Mouse (Mus musculus): ENCODE results near the gene Kctd12. TPM values are rescaled to one million over a fixed set of nuclear protein-coding genes. Genes with fewer than 3 reads are reported as not detected.

Kctd12 gene
- total and polyA plus RNA-seq, 2 experiments from 2014 or later = 6.4 to 28.2 TPM

DNA sequence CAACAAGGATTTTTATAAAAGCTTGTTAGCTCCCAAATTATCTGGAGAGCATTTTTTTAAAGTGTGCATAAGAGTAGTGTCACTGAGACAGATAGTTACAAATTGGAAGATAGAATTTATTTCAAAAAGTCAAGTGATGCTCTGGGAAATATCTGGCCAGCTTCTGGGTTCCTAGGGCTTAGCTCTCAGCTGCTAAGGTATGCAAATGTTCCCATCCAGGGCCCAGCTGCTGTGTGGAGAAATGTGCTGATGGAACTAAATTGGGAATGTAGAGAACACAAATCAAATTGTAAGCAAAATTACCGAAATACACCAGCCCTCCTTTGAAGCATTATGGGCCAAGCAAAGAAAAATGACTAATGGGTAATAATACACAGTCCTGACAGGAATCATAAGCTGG, 16.6 kb downstream of the Kctd12 start:
- no peak overlapping the region for H3K9ac ChIP-seq (replicated peaks; ENCODE audit: low read depth, low read length)
- no peak overlapping the region for H3K4me2 ChIP-seq (ENCODE audit: low read depth, low read length)
- no peaks in the 10 kb centered on the region for H3K27me3 ChIP-seq (ENCODE audit: control insufficient read depth, insufficient read depth, low read length)
- TF ChIP-seq EP300 (IDR thresholded peaks at IDR 0.05; ENCODE audit: low read depth) (no peak), CTCF (IDR thresholded peaks at IDR 0.05; ENCODE audit: low read depth) (no peak)
- WGBS = 64% methylated on average over 1 of the region's 1 CpGs
- DNase-seq (ENCODE audit: low spot score) = no peak
- no peaks in the 10 kb centered on the region for H3K36me3 ChIP-seq (replicated peaks; ENCODE audit: control insufficient read depth, insufficient read depth, low read length)
- H3K9me3 ChIP-seq (replicated peaks; ENCODE audit: control insufficient read depth, low read length) = no peaks in the 10 kb centered on the region
- no peak for ATAC-seq (ENCODE audit: insufficient read depth, low read depth)
- H3K4me3 ChIP-seq (ENCODE audit: low read depth, low read length) = no peak overlapping the region
- H3K4me1 ChIP-seq (ENCODE audit: control insufficient read depth, insufficient read depth) = no peaks in the 10 kb centered on the region
- H3K27ac ChIP-seq (ENCODE audit: low read depth) = no peak overlapping the region

DNA sequence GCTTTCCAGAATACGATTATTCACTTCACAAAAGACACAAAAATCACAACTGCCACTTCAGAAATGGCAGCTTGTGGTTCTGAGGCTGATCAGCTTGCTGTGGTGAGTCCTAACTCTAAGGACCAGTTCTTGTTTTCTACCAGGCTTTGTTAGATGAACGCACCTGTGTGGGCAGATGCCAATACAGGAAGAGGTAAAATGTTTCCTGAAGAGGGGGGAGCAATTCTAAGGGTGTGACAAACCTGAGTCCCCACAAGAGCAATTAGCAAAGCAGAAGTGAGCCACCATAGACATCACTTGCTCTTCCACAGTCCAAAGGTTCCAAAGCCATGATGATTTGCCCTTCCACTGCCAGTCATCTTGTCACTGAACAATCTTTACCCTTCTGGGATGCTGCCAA, 20.4 kb downstream of the Kctd12 start:
- Histone ChIP-seq H3K36me3 (replicated peaks; ENCODE audit: control insufficient read depth, insufficient read depth, low read length) (no peaks in the 10 kb centered on the region), H3K4me1 (ENCODE audit: control insufficient read depth, insufficient read depth) (no peaks in the 10 kb centered on the region), H3K27ac (ENCODE audit: low read depth) (no peak overlapping the region), H3K4me3 (ENCODE audit: low read depth, low read length) (no peak overlapping the region), H3K4me2 (ENCODE audit: low read depth, low read length) (no peak overlapping the region), H3K9ac (replicated peaks; ENCODE audit: low read depth, low read length) (no peak overlapping the region), H3K27me3 (ENCODE audit: control insufficient read depth, insufficient read depth, low read length) (no peaks in the 10 kb centered on the region), H3K9me3 (replicated peaks; ENCODE audit: control insufficient read depth, low read length) (no peaks in the 10 kb centered on the region)
- TF ChIP-seq CTCF (IDR thresholded peaks at IDR 0.05; ENCODE audit: low read depth) = no peak
- WGBS = 82% methylated on average over 2 of the region's 2 CpGs
- DNase-seq (ENCODE audit: low spot score) = no peak
- ATAC-seq (ENCODE audit: insufficient read depth, low read depth) = no peak

DNA sequence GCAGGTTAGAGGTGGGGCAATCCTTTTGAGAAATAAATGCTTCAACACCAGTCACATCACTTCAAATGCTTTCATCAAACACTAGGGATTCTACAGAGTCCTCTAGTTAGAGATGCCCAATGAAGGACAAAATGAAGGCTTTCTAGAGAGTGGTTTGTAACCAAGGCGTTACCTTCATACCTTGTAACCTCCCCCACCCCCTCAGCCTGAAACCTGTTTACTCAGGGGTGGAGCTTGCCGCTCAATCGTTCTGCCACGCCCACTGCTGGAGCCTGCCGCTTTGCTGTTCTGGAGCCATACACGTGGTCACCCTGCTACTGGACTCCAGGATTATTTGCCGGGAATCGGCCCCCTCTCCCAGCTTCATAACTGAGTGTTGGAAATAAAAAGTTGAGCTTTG, 28.9 kb downstream of the Kctd12 start:
- no peak overlapping the region for H3K4me3 ChIP-seq (ENCODE audit: low read depth, low read length)
- no peaks in the 10 kb centered on the region for H3K4me1 ChIP-seq (ENCODE audit: control insufficient read depth, insufficient read depth)
- no peak overlapping the region for H3K27ac ChIP-seq (ENCODE audit: low read depth)
- no peaks in the 10 kb centered on the region for H3K36me3 ChIP-seq (replicated peaks; ENCODE audit: control insufficient read depth, insufficient read depth, low read length)
- no peak overlapping the region for H3K9ac ChIP-seq (replicated peaks; ENCODE audit: low read depth, low read length)
- H3K4me2 ChIP-seq (ENCODE audit: low read depth, low read length) = no peak overlapping the region
- no peaks in the 10 kb centered on the region for H3K27me3 ChIP-seq (ENCODE audit: control insufficient read depth, insufficient read depth, low read length)
- TF ChIP-seq CTCF (IDR thresholded peaks at IDR 0.05; ENCODE audit: low read depth) = no peak
- TF ChIP-seq EP300 (IDR thresholded peaks at IDR 0.05; ENCODE audit: low read depth) = no peak
- 30% methylated on average over 8 of the region's 8 CpGs for WGBS
- no peaks in the 10 kb centered on the region for H3K9me3 ChIP-seq (replicated peaks; ENCODE audit: control insufficient read depth, low read length)
- ATAC-seq (ENCODE audit: insufficient read depth, low read depth) = no peak
- no peak for DNase-seq (ENCODE audit: low spot score)

DNA sequence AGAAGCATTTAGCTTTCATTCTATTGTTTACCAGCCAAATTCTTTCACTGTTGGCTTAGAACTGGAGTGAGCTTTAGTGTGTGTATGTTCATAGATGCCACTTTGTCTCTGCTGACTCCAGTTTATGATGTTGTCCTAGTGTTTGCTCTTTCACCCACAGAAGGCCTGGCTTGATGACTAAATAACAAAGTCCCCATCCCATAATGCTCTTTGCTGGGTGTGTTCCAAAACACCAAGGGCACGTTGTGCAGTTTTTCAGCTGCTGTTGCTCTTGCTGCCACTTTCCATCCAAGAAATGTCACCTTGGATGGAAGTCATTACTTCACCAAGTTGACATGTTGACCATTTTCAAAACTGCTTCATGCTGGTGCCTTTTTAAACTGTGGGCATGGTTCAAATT, 30.5 kb downstream of the Kctd12 start:
- H3K4me2 ChIP-seq (ENCODE audit: low read depth, low read length) = no peak overlapping the region
- no peak overlapping the region for H3K9ac ChIP-seq (replicated peaks; ENCODE audit: low read depth, low read length)
- no peak overlapping the region for H3K4me3 ChIP-seq (ENCODE audit: low read depth, low read length)
- H3K36me3 ChIP-seq (replicated peaks; ENCODE audit: control insufficient read depth, insufficient read depth, low read length) = no peaks in the 10 kb centered on the region
- 58% methylated on average over 1 of the region's 1 CpGs for WGBS
- DNase-seq (ENCODE audit: low spot score) = no peak
- no peaks in the 10 kb centered on the region for H3K4me1 ChIP-seq (ENCODE audit: control insufficient read depth, insufficient read depth)
- H3K9me3 ChIP-seq (replicated peaks; ENCODE audit: control insufficient read depth, low read length) = no peaks in the 10 kb centered on the region
- H3K27ac ChIP-seq (ENCODE audit: low read depth) = no peak overlapping the region
- TF ChIP-seq EP300 (IDR thresholded peaks at IDR 0.05; ENCODE audit: low read depth) (no peak), CTCF (IDR thresholded peaks at IDR 0.05; ENCODE audit: low read depth) (no peak)
- no peak for ATAC-seq (ENCODE audit: insufficient read depth, low read depth)
- no peaks in the 10 kb centered on the region for H3K27me3 ChIP-seq (ENCODE audit: control insufficient read depth, insufficient read depth, low read length)

DNA sequence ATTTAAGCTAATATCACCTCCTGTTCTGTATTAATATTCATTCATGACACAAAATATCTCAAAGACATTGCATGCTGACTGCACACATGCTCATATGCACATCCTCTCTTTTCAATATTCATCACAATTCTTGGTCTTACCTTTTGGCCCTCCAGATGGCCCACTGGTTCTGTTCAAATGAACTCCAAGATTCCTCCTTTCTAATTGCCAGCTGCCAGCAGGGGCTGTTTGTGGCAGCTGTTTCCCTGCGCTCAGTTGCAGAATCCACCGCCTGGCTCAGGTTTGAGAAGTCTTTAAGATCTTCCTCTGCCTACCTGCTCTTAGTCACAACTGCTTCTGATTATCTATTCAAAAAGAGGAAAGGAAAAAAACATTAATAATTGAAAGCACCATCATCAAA, 34.6 kb downstream of the Kctd12 start:
- TF ChIP-seq CTCF (IDR thresholded peaks at IDR 0.05; ENCODE audit: low read depth) (no peak), EP300 (IDR thresholded peaks at IDR 0.05; ENCODE audit: low read depth) (no peak)
- 62% methylated on average over 2 of the region's 2 CpGs for WGBS

DNA sequence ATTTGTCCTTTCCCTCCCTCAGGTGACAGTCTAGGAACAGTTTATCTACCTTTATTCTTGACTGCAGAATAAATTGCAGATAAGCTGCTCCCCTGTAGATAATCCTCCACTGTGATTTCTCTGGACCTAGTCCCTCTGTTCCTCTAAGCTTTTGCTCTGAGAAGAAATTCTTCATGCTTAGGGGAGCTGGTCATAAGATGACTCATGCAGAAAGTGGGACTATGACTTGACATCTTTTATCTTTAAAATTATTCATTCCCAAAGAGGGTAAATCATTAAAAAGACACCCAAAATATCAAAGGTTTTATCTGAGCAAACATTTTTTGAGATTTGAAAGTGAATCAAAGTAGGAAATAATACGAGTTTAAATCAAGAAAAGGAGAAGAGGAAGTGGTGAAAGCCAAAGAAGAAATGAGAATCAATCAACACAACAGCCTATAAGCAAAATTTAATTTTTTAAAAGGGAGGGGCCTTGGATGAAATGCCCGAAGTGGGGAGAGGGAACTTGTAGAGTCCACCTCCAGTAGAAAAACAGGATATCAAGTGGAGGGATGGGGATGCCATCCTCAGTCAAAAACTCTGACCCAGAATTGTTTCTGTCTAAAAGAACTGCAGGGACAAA, 40.1 kb downstream of the Kctd12 start:
- ATAC-seq (ENCODE audit: insufficient read depth, low read depth) (no peak), DNase-seq (ENCODE audit: low spot score) (no peak)
- Histone ChIP-seq H3K9me3 (replicated peaks; ENCODE audit: control insufficient read depth, low read length) (no peaks in the 10 kb centered on the region), H3K4me3 (ENCODE audit: low read depth, low read length) (no peak overlapping the region), H3K4me2 (ENCODE audit: low read depth, low read length) (no peak overlapping the region), H3K9ac (replicated peaks; ENCODE audit: low read depth, low read length) (no peak overlapping the region), H3K27ac (ENCODE audit: low read depth) (no peak overlapping the region), H3K4me1 (ENCODE audit: control insufficient read depth, insufficient read depth) (no peaks in the 10 kb centered on the region), H3K36me3 (replicated peaks; ENCODE audit: control insufficient read depth, insufficient read depth, low read length) (no peaks in the 10 kb centered on the region), H3K27me3 (ENCODE audit: control insufficient read depth, insufficient read depth, low read length) (no peaks in the 10 kb centered on the region)
- no peak for TF ChIP-seq CTCF (IDR thresholded peaks at IDR 0.05; ENCODE audit: low read depth)
- no peak for TF ChIP-seq EP300 (IDR thresholded peaks at IDR 0.05; ENCODE audit: low read depth)
- 77% methylated on average over 2 of the region's 2 CpGs for WGBS

More for the DNA sequence above, 34.6 kb downstream of the Kctd12 start:
- no peak overlapping the region for H3K27ac ChIP-seq (ENCODE audit: low read depth)
- ATAC-seq (ENCODE audit: insufficient read depth, low read depth) (no peak), DNase-seq (ENCODE audit: low spot score) (no peak)
- H3K4me1 ChIP-seq (ENCODE audit: control insufficient read depth, insufficient read depth) = no peaks in the 10 kb centered on the region
- H3K9ac ChIP-seq (replicated peaks; ENCODE audit: low read depth, low read length) = no peak overlapping the region
- H3K4me3 ChIP-seq (ENCODE audit: low read depth, low read length) = no peak overlapping the region
- H3K4me2 ChIP-seq (ENCODE audit: low read depth, low read length) = no peak overlapping the region
- no peaks in the 10 kb centered on the region for H3K36me3 ChIP-seq (replicated peaks; ENCODE audit: control insufficient read depth, insufficient read depth, low read length)
- no peaks in the 10 kb centered on the region for H3K9me3 ChIP-seq (replicated peaks; ENCODE audit: control insufficient read depth, low read length)
- H3K27me3 ChIP-seq (ENCODE audit: control insufficient read depth, insufficient read depth, low read length) = no peaks in the 10 kb centered on the region

Measured in heart, postnatal 0 days (tissue).